Mouse (Mus musculus) urinary bladder, postnatal 14 days (tissue): Measurements from ENCODE around the gene Mapk8ip3.

Experiments
- DNase-seq: peaks from one replicate; pipeline ENCODE4 v3.0.0; 2021; ENCODE audit warnings: low spot score

Gene Mapk8ip3

GRCm38 (mm10) chr17:24902124-24902523 lies 34.7 kb downstream of the Mapk8ip3 start:
- DNase-seq: no peak

- DNase-seq: no peak
Measured at GRCm38 (mm10) chr17:24900014-24900413, 36.8 kb downstream of the Mapk8ip3 start.

- DNase-seq: no peak
Measured at GRCm38 (mm10) chr17:24899153-24899552, 37.6 kb downstream of the Mapk8ip3 start.

GRCm38 (mm10) chr17:24898041-24898854 lies 38.5 kb downstream of the Mapk8ip3 start:
- DNase-seq: no peak

- DNase-seq: no peak
Measured at GRCm38 (mm10) chr17:24897600-24897999, 39.2 kb downstream of the Mapk8ip3 start.

- DNase-seq: no peak
Measured at GRCm38 (mm10) chr17:24896993-24897269, 39.8 kb downstream of the Mapk8ip3 start.

GRCm38 (mm10) chr17:24896241-24896992 lies 40.4 kb downstream of the Mapk8ip3 start, which contains the start of gene Nme3:
TSS of gene Nme3 (plus strand) at chr17:24896500.
- DNase-seq: peak; percentile 77

GRCm38 (mm10) chr17:24895571-24896240 lies 41.1 kb downstream of the Mapk8ip3 start:
- no peak for DNase-seq

- peak; percentile 84 for DNase-seq
Measured at GRCm38 (mm10) chr17:24894995-24895547, 41.7 kb downstream of the Mapk8ip3 start, which contains the start of the genes Eme2 and Mrps34. TSS of gene Eme2 (minus strand) at chr17:24895087. TSS of gene Mrps34 (plus strand) at chr17:24895116.

- no peak for DNase-seq
Measured at GRCm38 (mm10) chr17:24894061-24894994, 42.4 kb downstream of the Mapk8ip3 start.

GRCm38 (mm10) chr17:24893276-24893675 lies 43.5 kb downstream of the Mapk8ip3 start:
- no peak for DNase-seq

GRCm38 (mm10) chr17:24892785-24893184 lies 44.0 kb downstream of the Mapk8ip3 start:
- no peak for DNase-seq

- no peak for DNase-seq
Measured at GRCm38 (mm10) chr17:24891321-24891720, 45.5 kb downstream of the Mapk8ip3 start.

- DNase-seq: no peak
Measured at GRCm38 (mm10) chr17:24890151-24891092, 46.4 kb downstream of the Mapk8ip3 start.

- DNase-seq: no peak
Measured at GRCm38 (mm10) chr17:24888862-24889261, 47.9 kb downstream of the Mapk8ip3 start.

- no peak for DNase-seq
Measured at GRCm38 (mm10) chr17:24887291-24888080, 49.3 kb downstream of the Mapk8ip3 start.

- DNase-seq: no peak
Measured at GRCm38 (mm10) chr17:24886932-24887271, 49.9 kb downstream of the Mapk8ip3 start.

- peak; percentile 99 for DNase-seq
Measured at GRCm38 (mm10) chr17:24886134-24886931, 50.4 kb downstream of the Mapk8ip3 start, which contains the start of the genes Nubp2 and Spsb3. TSS of gene Nubp2 (minus strand) at chr17:24886349. TSS of gene Spsb3 (plus strand) at chr17:24886643.
